Mouse (Mus musculus): Measurements from ENCODE around the gene Uhmk1. TPM values are rescaled to one million over a fixed set of nuclear protein-coding genes. Genes with fewer than 3 reads are reported as not detected.
A peak's percentile ranks its signal among the peaks of the same experiment; 100 is the strongest.
"Not testable (repeated sequence)": the region's sequence is repeated elsewhere in the genome, so short reads cannot be mapped to it uniquely, and the experiment has no call there.

Uhmk1 gene
- polyA plus RNA-seq (2012; ENCODE audit: insufficient read depth, low replicate concordance) = 0.74 and 1.1 TPM in 2 replicates

GRCm38 (mm10) chr1:170214757-170215522 lies at the start of gene Uhmk1:
Gene Uhmk1, minus strand, starts transcription at chr1:170215397.
- H3K4me1 ChIP-seq = peaks cover 12% of the 10 kb centered on the region; the same call in 1 of the 2 replicates
- H3K27me3 ChIP-seq (replicated peaks) = no peaks in the 10 kb centered on the region
- peak within 1 kb of the TSS; percentile 97 for H3K4me3 ChIP-seq (replicated peaks)
- TF ChIP-seq GATA1 (IDR thresholded peaks at IDR 0.05; ENCODE audit: borderline replicate concordance, low read length) = no peak
- no peak; the same call in 1 of the 2 replicates for TF ChIP-seq FLI1 (IDR thresholded peaks at IDR 0.05; ENCODE audit: low read length)
- H3K36me3 ChIP-seq (replicated peaks; ENCODE audit: low read length) = peaks cover 26% of the 10 kb centered on the region
- no peaks in the 10 kb centered on the region for H3K9me3 ChIP-seq

GRCm38 (mm10) chr1:170255560-170255910 lies 40.3 kb upstream of the Uhmk1 start:
- TF ChIP-seq FLI1 (IDR thresholded peaks at IDR 0.05; ENCODE audit: low read length) (no peak), GATA1 (IDR thresholded peaks at IDR 0.05; ENCODE audit: borderline replicate concordance, low read length) (no peak)
- Histone ChIP-seq H3K4me3 (replicated peaks) (peak overlapping the region; percentile 88), H3K36me3 (replicated peaks; ENCODE audit: low read length) (no peaks in the 10 kb centered on the region), H3K27me3 (replicated peaks) (peaks cover 7% of the 10 kb centered on the region), H3K4me1 (no peaks in the 10 kb centered on the region; the same call in 1 of the 2 replicates), H3K9me3 (no peaks in the 10 kb centered on the region)

GRCm38 (mm10) chr1:170254893-170255559 lies 39.8 kb upstream of the Uhmk1 start:
- Histone ChIP-seq H3K9me3 (no peaks in the 10 kb centered on the region), H3K36me3 (replicated peaks; ENCODE audit: low read length) (no peaks in the 10 kb centered on the region), H3K4me3 (replicated peaks) (peak overlapping the region; percentile 88), H3K4me1 (no peaks in the 10 kb centered on the region; the same call in 1 of the 2 replicates), H3K27me3 (replicated peaks) (peaks cover 7% of the 10 kb centered on the region)
- TF ChIP-seq GATA1 (IDR thresholded peaks at IDR 0.05; ENCODE audit: borderline replicate concordance, low read length) (no peak), FLI1 (IDR thresholded peaks at IDR 0.05; ENCODE audit: low read length) (no peak)

- no peak overlapping the region for H3K4me3 ChIP-seq (replicated peaks)
- H3K27me3 ChIP-seq (replicated peaks) = peaks cover 9% of the 10 kb centered on the region
- no peak for TF ChIP-seq GATA1 (IDR thresholded peaks at IDR 0.05; ENCODE audit: borderline replicate concordance, low read length)
- TF ChIP-seq FLI1 (IDR thresholded peaks at IDR 0.05; ENCODE audit: low read length) = no peak
- peaks cover 7% of the 10 kb centered on the region for H3K4me1 ChIP-seq
- H3K9me3 ChIP-seq = no peaks in the 10 kb centered on the region
- H3K36me3 ChIP-seq (replicated peaks; ENCODE audit: low read length) = no peaks in the 10 kb centered on the region
Observed at GRCm38 (mm10) chr1:170245016-170245415, 29.8 kb upstream of the Uhmk1 start.

GRCm38 (mm10) chr1:170232688-170233087 lies 17.5 kb upstream of the Uhmk1 start, which contains the start of gene Sh2d1b2:
Gene Sh2d1b2, plus strand, starts transcription at chr1:170232749.
- not testable (repeated sequence) for H3K36me3 ChIP-seq (replicated peaks; ENCODE audit: low read length); H3K9me3 ChIP-seq; H3K4me3 ChIP-seq (replicated peaks); H3K4me1 ChIP-seq
- H3K27me3 ChIP-seq (replicated peaks) = peaks cover 14% of the 10 kb centered on the region

- H3K4me1 ChIP-seq = peaks cover 8% of the 10 kb centered on the region; the same call in 1 of the 2 replicates
- peaks cover 5% of the 10 kb centered on the region; the same call in 1 of the 2 replicates for H3K9me3 ChIP-seq
- no peak for TF ChIP-seq GATA1 (IDR thresholded peaks at IDR 0.05; ENCODE audit: borderline replicate concordance, low read length)
- TF ChIP-seq FLI1 (IDR thresholded peaks at IDR 0.05; ENCODE audit: low read length) = no peak
- H3K27me3 ChIP-seq (replicated peaks) = peaks cover 9% of the 10 kb centered on the region
- H3K36me3 ChIP-seq (replicated peaks; ENCODE audit: low read length) = no peaks in the 10 kb centered on the region
- no peak overlapping the region for H3K4me3 ChIP-seq (replicated peaks)
Observed at GRCm38 (mm10) chr1:170223276-170223675, 8.1 kb upstream of the Uhmk1 start.

GRCm38 (mm10) chr1:170220351-170220750 lies 5.2 kb upstream of the Uhmk1 start:
- TF ChIP-seq FLI1 (IDR thresholded peaks at IDR 0.05; ENCODE audit: low read length) (no peak), GATA1 (IDR thresholded peaks at IDR 0.05; ENCODE audit: borderline replicate concordance, low read length) (no peak)

GRCm38 (mm10) chr1:170218091-170218884 lies 3.1 kb upstream of the Uhmk1 start:
- Histone ChIP-seq H3K9me3 (no peaks in the 10 kb centered on the region), H3K27me3 (replicated peaks) (no peaks in the 10 kb centered on the region), H3K4me1 (peaks cover 9% of the 10 kb centered on the region; the same call in 1 of the 2 replicates), H3K4me3 (replicated peaks) (no peak overlapping the region), H3K36me3 (replicated peaks; ENCODE audit: low read length) (no peaks in the 10 kb centered on the region)
- TF ChIP-seq FLI1 (IDR thresholded peaks at IDR 0.05; ENCODE audit: low read length) (no peak), GATA1 (IDR thresholded peaks at IDR 0.05; ENCODE audit: borderline replicate concordance, low read length) (no peak)

More at GRCm38 (mm10) chr1:170220351-170220750, 5.2 kb upstream of the Uhmk1 start:
- peaks cover 8% of the 10 kb centered on the region; the same call in 1 of the 2 replicates for H3K4me1 ChIP-seq
- H3K4me3 ChIP-seq (replicated peaks) = no peak overlapping the region
- no peaks in the 10 kb centered on the region for H3K36me3 ChIP-seq (replicated peaks; ENCODE audit: low read length)
- peaks cover 4% of the 10 kb centered on the region for H3K27me3 ChIP-seq (replicated peaks)
- H3K9me3 ChIP-seq = peaks cover 5% of the 10 kb centered on the region; the same call in 1 of the 2 replicates

- H3K4me3 ChIP-seq (replicated peaks) = peak overlapping the region; percentile 97
- peaks cover 12% of the 10 kb centered on the region; the same call in 1 of the 2 replicates for H3K4me1 ChIP-seq
- H3K9me3 ChIP-seq = no peaks in the 10 kb centered on the region
- no peaks in the 10 kb centered on the region for H3K27me3 ChIP-seq (replicated peaks)
- no peak; the same call in 1 of the 2 replicates for TF ChIP-seq FLI1 (IDR thresholded peaks at IDR 0.05; ENCODE audit: low read length)
- no peak for TF ChIP-seq GATA1 (IDR thresholded peaks at IDR 0.05; ENCODE audit: borderline replicate concordance, low read length)
- H3K36me3 ChIP-seq (replicated peaks; ENCODE audit: low read length) = peaks cover 19% of the 10 kb centered on the region
Observed at GRCm38 (mm10) chr1:170215590-170215989, 393 bp upstream of the Uhmk1 start.
